Mouse (Mus musculus) kidney, embryonic 15.5 days (tissue): ENCODE data around the gene Tgif2lx1. TPM values are rescaled to one million over a fixed set of nuclear protein-coding genes. Genes with fewer than 3 reads are reported as not detected.
"Not testable (repeated sequence)": the region's sequence is repeated elsewhere in the genome, so short reads cannot be mapped to it uniquely, and the experiment has no call there.

Experiments used
- ATAC-seq: fragments of 200-750 bp; cut with Nextera tagmentation; replicated peaks from 2 replicates; pipeline ENCODE4 v1.8.0; 2017; ENCODE audit warnings: moderate TSS enrichment; ENCODE audit not compliant: low FRiP score
- H3K27ac ChIP-seq: fragments of 300-500 bp; sonication (generic); 2 replicates; pipeline ENCODE4 v1.5.1; 2015; ENCODE audit warnings: mild to moderate bottlenecking, inconsistent platforms
- H3K27me3 ChIP-seq: fragments of 300-500 bp; sonication (generic); 2 replicates; pipeline ENCODE4 v1.6.1; 2015; ENCODE audit warnings: inconsistent platforms
- H3K36me3 ChIP-seq: fragments of 300-500 bp; sonication (generic); 2 replicates; pipeline ENCODE4 v1.6.1; 2015; ENCODE audit warnings: inconsistent platforms
- H3K4me1 ChIP-seq: fragments of 300-500 bp; sonication (generic); 2 replicates; pipeline ENCODE4 v1.6.1; 2015; ENCODE audit warnings: inconsistent platforms
- H3K4me2 ChIP-seq: fragments of 300-500 bp; sonication (generic); 2 replicates; pipeline ENCODE4 v1.6.1; 2015; ENCODE audit warnings: moderate library complexity, mild to moderate bottlenecking, inconsistent platforms
- H3K4me3 ChIP-seq: fragments of 300-500 bp; sonication (generic); replicated peaks from 2 replicates; pipeline ENCODE4 v1.5.1; 2015; ENCODE audit warnings: mild to moderate bottlenecking, inconsistent platforms
- H3K9ac ChIP-seq: fragments of 300-500 bp; sonication (generic); 2 replicates; pipeline ENCODE4 v1.6.1; 2015; ENCODE audit warnings: mild to moderate bottlenecking, inconsistent platforms
- H3K9me3 ChIP-seq: fragments of 300-500 bp; sonication (generic); replicated peaks from 2 replicates; pipeline ENCODE4 v1.6.1; 2016; ENCODE audit warnings: inconsistent platforms
- WGBS: fragments of 180-500 bp; shearing (Covaris S2); methylation state at CpG from one replicate; pipeline ENCODE4 v1.1.7; 2015; ENCODE audit warnings: mixed read lengths; 5-methylcytosine and 5-hydroxymethylcytosine counted together
- polyA plus RNA-seq: library from polyadenylated mRNA; unstranded; fragments of >200 nt; fragmentation: Nextera tagmentation; extraction: Ambion mirVana; gene quantifications from 2 replicates; pipeline ENCODE4 v1.2.1, GENCODE M21; 2015

Tgif2lx1 gene
- polyA plus RNA-seq: not detected in 2 replicates

DNA sequence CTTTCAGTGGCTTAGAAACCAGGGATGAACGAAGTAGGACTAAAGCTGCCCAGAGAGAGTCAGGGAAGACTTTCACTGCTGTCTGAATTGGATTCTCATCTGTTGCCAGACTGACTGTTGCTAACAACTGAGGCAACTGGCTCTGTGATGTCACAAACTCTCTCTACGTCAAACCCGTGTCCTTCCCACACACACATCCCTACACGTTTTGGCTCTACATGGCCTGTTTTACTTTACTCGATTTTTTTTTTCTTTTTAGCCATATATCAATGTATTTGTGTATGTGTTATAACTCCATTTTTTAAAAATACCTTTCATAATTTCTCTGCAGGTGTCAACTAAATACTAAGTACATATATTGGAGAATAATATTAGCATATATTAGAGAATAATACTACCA is at the start of gene Tgif2lx1:
Tgif2lx1 (minus strand) TSS at position 101 of the 400 bp plus-strand sequence.
- H3K27ac ChIP-seq, H3K9ac ChIP-seq, H3K9me3 ChIP-seq, H3K4me1 ChIP-seq, H3K4me2 ChIP-seq, H3K4me3 ChIP-seq, H3K27me3 ChIP-seq, ATAC-seq, H3K36me3 ChIP-seq: not testable (repeated sequence)
- WGBS: no CpG with 5 or more reads among the region's 5 CpGs

Other genes starting within 250 kb of the Tgif2lx1 start
- not detected in 2 replicates for gene Tgif2lx2, start 53.5 kb downstream of the Tgif2lx1 start, polyA plus RNA-seq